Mouse (Mus musculus): ENCODE measurements around the gene Fars2. TPM values are rescaled to one million over a fixed set of nuclear protein-coding genes. Genes with fewer than 3 reads are reported as not detected.
A peak's percentile ranks its signal among the peaks of the same experiment; 100 is the strongest.

The Fars2 gene
- polyA plus RNA-seq, 1 experiment: 28.4 TPM

- TF ChIP-seq CTCF (IDR thresholded peaks at IDR 0.05; ENCODE audit: borderline replicate concordance, insufficient read depth, low read depth, low read length) (no peak), POLR2A (IDR thresholded peaks at IDR 0.05; ENCODE audit: borderline replicate concordance, insufficient read depth, low read length) (no peak)
- 77% methylated on average over 5 of the region's 5 CpGs for WGBS
Measured at GRCm38 (mm10) chr13:36553247-36553642, 436.0 kb downstream of the Fars2 start.

DNA sequence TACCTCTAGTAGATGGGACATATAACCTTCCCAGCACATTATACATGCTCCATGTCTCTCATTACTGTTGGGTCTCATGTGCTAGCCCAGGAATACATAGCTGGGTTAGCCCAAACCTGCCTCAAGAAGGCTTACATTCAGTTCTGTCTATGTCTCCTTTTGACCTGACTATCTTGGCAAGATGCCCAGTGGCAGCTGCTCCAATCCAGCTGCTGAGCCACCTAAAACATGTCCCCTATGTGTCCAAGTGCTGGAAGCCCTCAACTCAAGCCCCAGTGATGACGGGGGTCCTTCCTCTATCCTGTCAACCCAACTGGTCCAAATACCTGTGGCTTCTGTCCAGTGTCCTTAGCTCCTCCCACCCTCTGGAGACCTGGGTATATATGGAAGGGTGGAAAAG is 437.5 kb downstream of the Fars2 start:
- no peak overlapping the region for H3K4me3 ChIP-seq (replicated peaks; ENCODE audit: insufficient read depth, low read depth, low read length)
- WGBS: 71% methylated on average over 1 of the region's 1 CpGs
- no peaks in the 10 kb centered on the region for H3K4me1 ChIP-seq (ENCODE audit: control insufficient read depth, insufficient read depth, low read length)
- DNase-seq: no peak
- no peaks in the 10 kb centered on the region for H3K27me3 ChIP-seq (ENCODE audit: control insufficient read depth, insufficient read depth, low read length)
- TF ChIP-seq POLR2A (IDR thresholded peaks at IDR 0.05; ENCODE audit: borderline replicate concordance, insufficient read depth, low read length) (no peak), CTCF (IDR thresholded peaks at IDR 0.05; ENCODE audit: borderline replicate concordance, insufficient read depth, low read depth, low read length) (no peak)
- no peak overlapping the region for H3K27ac ChIP-seq (ENCODE audit: insufficient read depth, low read length)

More at GRCm38 (mm10) chr13:36553247-36553642, 436.0 kb downstream of the Fars2 start:
- DNase-seq: no peak
- Histone ChIP-seq H3K4me1 (ENCODE audit: control insufficient read depth, insufficient read depth, low read length) (no peaks in the 10 kb centered on the region), H3K27me3 (ENCODE audit: control insufficient read depth, insufficient read depth, low read length) (no peaks in the 10 kb centered on the region), H3K4me3 (replicated peaks; ENCODE audit: insufficient read depth, low read depth, low read length) (no peak overlapping the region), H3K27ac (ENCODE audit: insufficient read depth, low read length) (no peak overlapping the region)

DNA sequence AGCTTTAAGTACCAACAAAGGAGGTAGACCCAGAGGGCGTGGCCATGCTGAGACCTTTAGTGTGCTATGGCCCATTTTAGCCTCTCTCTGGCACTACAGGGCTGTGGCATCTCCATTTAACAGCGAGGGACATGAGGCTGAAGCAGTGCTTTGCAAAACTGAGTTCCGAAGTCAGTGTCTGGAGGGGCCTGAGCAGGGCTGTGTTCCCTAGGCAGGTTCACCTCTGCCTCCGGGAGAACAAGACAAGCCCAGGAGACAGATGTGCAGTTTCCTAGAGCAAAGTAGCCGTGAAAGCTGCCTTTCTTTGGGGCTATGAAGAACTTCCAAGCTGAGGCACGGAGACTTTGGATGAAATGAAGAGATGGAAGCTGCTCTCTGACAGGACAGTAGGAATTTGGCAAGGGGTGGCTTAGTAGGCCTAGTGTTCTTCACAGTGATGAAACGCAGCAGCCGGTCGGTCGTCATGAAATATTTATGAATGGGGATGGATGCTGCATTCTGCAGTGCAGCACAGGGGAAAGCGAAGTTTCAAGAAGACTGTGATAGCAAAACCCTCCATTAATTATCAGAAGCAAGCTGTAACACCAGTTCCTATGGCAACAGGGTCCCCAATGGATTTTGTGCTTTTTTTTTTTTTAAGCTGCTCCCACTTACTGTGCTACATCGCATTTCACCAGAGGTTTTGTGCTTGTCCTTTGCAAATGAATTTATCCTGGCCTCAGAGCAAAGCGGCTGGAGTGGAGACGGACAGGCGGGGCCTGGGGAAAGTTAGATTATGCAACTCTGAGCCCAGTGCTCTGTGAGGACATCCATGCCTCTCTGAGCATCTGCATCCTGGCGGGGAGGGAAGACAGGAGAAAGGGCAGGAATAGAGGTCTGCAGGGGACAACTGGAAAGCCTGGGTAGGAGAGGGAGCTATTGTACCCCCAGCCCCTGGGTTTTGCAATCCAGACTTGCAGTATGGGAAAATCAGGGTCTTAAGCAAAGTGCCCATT is 445.5 kb downstream of the Fars2 start:
- 62% methylated on average over 16 of the region's 16 CpGs for WGBS
- Histone ChIP-seq H3K4me3 (replicated peaks; ENCODE audit: insufficient read depth, low read depth, low read length) (no peak overlapping the region), H3K4me1 (ENCODE audit: control insufficient read depth, insufficient read depth, low read length) (no peaks in the 10 kb centered on the region), H3K27ac (ENCODE audit: insufficient read depth, low read length) (no peak overlapping the region), H3K27me3 (ENCODE audit: control insufficient read depth, insufficient read depth, low read length) (no peaks in the 10 kb centered on the region)
- no peak for DNase-seq
- TF ChIP-seq CTCF (IDR thresholded peaks at IDR 0.05; ENCODE audit: borderline replicate concordance, insufficient read depth, low read depth, low read length) (no peak), POLR2A (IDR thresholded peaks at IDR 0.05; ENCODE audit: borderline replicate concordance, insufficient read depth, low read length) (no peak)

DNA sequence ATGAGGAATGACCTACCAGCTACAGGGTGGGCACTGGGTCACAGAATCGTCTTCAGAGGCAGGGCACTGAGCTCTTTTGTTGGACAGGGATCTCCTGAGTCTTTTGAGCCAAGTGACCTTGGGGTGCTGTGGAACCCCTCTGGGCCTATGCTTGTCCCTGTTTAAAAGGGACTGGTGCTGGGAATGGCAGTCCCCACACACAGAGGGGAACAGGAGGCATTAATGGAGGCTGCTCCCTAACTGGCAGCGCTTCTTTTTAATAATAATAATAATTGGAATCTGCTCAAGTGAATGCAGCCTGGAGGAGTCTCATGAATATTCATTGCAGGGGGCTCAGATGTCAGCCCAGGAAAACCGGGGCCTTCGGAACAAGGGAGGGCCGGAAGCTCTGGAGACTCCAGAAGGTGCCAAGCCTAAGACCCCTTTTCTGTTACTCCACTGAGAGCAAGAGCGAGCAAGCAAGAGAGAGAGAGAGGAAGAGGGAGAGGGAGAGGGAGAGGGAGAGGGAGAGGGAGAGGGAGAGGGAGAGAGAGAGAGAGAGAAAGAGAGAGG is 447.6 kb downstream of the Fars2 start:
- WGBS: 24% methylated on average over 6 of the region's 6 CpGs
- Histone ChIP-seq H3K4me3 (replicated peaks; ENCODE audit: insufficient read depth, low read depth, low read length) (no peak overlapping the region), H3K27me3 (ENCODE audit: control insufficient read depth, insufficient read depth, low read length) (no peaks in the 10 kb centered on the region), H3K27ac (ENCODE audit: insufficient read depth, low read length) (no peak overlapping the region), H3K4me1 (ENCODE audit: control insufficient read depth, insufficient read depth, low read length) (no peaks in the 10 kb centered on the region)
- TF ChIP-seq CTCF (IDR thresholded peaks at IDR 0.05; ENCODE audit: borderline replicate concordance, insufficient read depth, low read depth, low read length) (no peak), POLR2A (IDR thresholded peaks at IDR 0.05; ENCODE audit: borderline replicate concordance, insufficient read depth, low read length) (no peak)
- no peak for DNase-seq

DNA sequence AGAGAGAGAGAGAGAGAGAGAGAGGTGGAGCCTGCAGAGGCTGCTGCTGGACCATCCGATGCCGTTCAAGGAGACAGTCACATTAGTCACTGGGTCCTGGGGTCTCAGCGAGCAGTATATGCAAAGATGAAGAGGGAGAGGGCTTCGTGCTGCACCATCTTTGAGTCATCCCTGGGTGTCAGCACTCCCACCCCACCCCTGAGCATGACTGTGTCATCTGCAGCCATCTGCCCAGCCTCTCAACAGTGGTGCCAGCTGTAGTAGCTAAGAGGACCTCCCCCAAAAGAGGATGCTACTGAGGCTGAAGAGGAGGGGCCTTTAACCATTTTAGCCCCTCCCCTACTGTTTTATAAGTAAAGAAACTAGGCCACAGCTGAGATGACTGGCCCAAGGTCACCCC is 459.6 kb downstream of the Fars2 start:
- Histone ChIP-seq H3K4me3 (replicated peaks; ENCODE audit: insufficient read depth, low read depth, low read length) (no peak overlapping the region), H3K27me3 (ENCODE audit: control insufficient read depth, insufficient read depth, low read length) (no peaks in the 10 kb centered on the region), H3K27ac (ENCODE audit: insufficient read depth, low read length) (no peak overlapping the region), H3K4me1 (ENCODE audit: control insufficient read depth, insufficient read depth, low read length) (no peaks in the 10 kb centered on the region; the same call in 1 of the 2 replicates)
- TF ChIP-seq CTCF (IDR thresholded peaks at IDR 0.05; ENCODE audit: borderline replicate concordance, insufficient read depth, low read depth, low read length): no peak
- TF ChIP-seq POLR2A (IDR thresholded peaks at IDR 0.05; ENCODE audit: borderline replicate concordance, insufficient read depth, low read length): no peak
- WGBS: 61% methylated on average over 4 of the region's 4 CpGs
- DNase-seq: no peak

DNA sequence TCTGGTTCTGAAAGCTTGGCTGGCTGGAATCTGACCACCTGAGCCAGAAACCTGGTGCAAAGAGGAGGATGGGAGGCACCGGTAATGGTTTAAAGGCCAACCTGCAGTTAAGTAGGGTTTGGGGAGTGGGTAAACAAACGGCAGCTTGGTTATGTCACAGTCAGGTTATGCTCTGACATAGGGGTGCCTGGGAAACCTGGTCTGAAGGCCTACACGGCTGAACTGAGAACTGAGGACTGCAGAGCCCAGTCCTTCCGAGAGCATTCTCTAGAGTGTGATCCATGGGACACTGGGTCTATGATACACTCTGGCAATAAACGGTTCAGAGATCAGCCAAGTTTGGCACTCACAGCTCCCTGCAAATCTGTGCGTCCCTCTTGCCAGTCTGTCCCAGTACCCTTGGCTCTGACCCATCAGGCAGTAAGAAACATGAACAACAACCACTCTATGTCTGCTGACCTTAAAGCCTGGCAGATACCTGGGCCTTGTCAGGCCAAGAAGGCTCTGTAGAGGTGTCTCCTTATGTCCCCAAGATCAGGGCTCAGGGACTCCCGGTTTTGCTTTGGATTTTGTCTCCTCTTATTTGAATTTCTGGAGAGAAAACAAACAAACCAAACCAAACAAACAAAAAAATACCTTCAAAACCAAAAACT is 460.8 kb downstream of the Fars2 start:
- H3K4me3 ChIP-seq (replicated peaks; ENCODE audit: insufficient read depth, low read depth, low read length): peak overlapping the region; percentile 77
- H3K27ac ChIP-seq (ENCODE audit: insufficient read depth, low read length): 0 out of 2 replicates have a peak overlapping the region, but pooled peaks have one; percentile 4
- WGBS: 24% methylated on average over 7 of the region's 7 CpGs
- TF ChIP-seq CTCF (IDR thresholded peaks at IDR 0.05; ENCODE audit: borderline replicate concordance, insufficient read depth, low read depth, low read length) (no peak), POLR2A (IDR thresholded peaks at IDR 0.05; ENCODE audit: borderline replicate concordance, insufficient read depth, low read length) (no peak)
- no peak for DNase-seq
- H3K4me1 ChIP-seq (ENCODE audit: control insufficient read depth, insufficient read depth, low read length): no peaks in the 10 kb centered on the region; the same call in 1 of the 2 replicates
- no peaks in the 10 kb centered on the region for H3K27me3 ChIP-seq (ENCODE audit: control insufficient read depth, insufficient read depth, low read length)

GRCm38 (mm10) chr13:36578569-36579333 is 461.5 kb downstream of the Fars2 start:
- Histone ChIP-seq H3K27ac (ENCODE audit: insufficient read depth, low read length) (peak overlapping the region; percentile 13; the same call in 1 of the 2 replicates), H3K4me3 (replicated peaks; ENCODE audit: insufficient read depth, low read depth, low read length) (peak overlapping the region; percentile 77), H3K4me1 (ENCODE audit: control insufficient read depth, insufficient read depth, low read length) (no peaks in the 10 kb centered on the region; the same call in 1 of the 2 replicates), H3K27me3 (ENCODE audit: control insufficient read depth, insufficient read depth, low read length) (no peaks in the 10 kb centered on the region)
- peak; percentile 36; the same call in 1 of the 2 replicates for TF ChIP-seq POLR2A (IDR thresholded peaks at IDR 0.05; ENCODE audit: borderline replicate concordance, insufficient read depth, low read length)
- TF ChIP-seq CTCF (IDR thresholded peaks at IDR 0.05; ENCODE audit: borderline replicate concordance, insufficient read depth, low read depth, low read length): peak; percentile 34; the same call in 1 of the 2 replicates
- peak; percentile 90 to 93 for DNase-seq
- 3% methylated on average over 41 of the region's 41 CpGs for WGBS
